Mouse (Mus musculus): Measurements from ENCODE around the gene Itga7. TPM values are rescaled to one million over a fixed set of nuclear protein-coding genes. Genes with fewer than 3 reads are reported as not detected.
A peak's percentile ranks its signal among the peaks of the same experiment; 100 is the strongest.

Gene Itga7
- not detected in 2 replicates for total RNA-seq (2015; ENCODE audit: low replicate concordance)
- total RNA-seq (2017; ENCODE audit: low replicate concordance) = not detected in 2 replicates

GRCm38 (mm10) chr10:128933574-128933973 lies at the start of gene Itga7:
Gene Itga7 (plus strand): TSS chr10:128933818.
- no peak for ATAC-seq (replicated peaks; ENCODE audit: low FRiP score, poor library complexity, severe bottlenecking)

GRCm38 (mm10) chr10:128888941-128889827 lies 44.4 kb upstream of the Itga7 start:
- ATAC-seq (replicated peaks; ENCODE audit: low FRiP score, poor library complexity, severe bottlenecking) = no peak

- ATAC-seq (replicated peaks; ENCODE audit: low FRiP score, poor library complexity, severe bottlenecking) = no peak
Measured at GRCm38 (mm10) chr10:128889846-128890245, 43.8 kb upstream of the Itga7 start.

GRCm38 (mm10) chr10:128890383-128891295 lies 43.0 kb upstream of the Itga7 start:
- ATAC-seq (replicated peaks; ENCODE audit: low FRiP score, poor library complexity, severe bottlenecking) = no peak

- ATAC-seq (replicated peaks; ENCODE audit: low FRiP score, poor library complexity, severe bottlenecking) = no peak
Measured at GRCm38 (mm10) chr10:128891296-128892094, 42.1 kb upstream of the Itga7 start, which contains the start of gene Gdf11. Gene Gdf11 (minus strand): TSS chr10:128891718.

GRCm38 (mm10) chr10:128892246-128892645 lies 41.4 kb upstream of the Itga7 start:
- no peak for ATAC-seq (replicated peaks; ENCODE audit: low FRiP score, poor library complexity, severe bottlenecking)

GRCm38 (mm10) chr10:128895437-128895836 lies 38.2 kb upstream of the Itga7 start:
- ATAC-seq (replicated peaks; ENCODE audit: low FRiP score, poor library complexity, severe bottlenecking) = peak; percentile 83

GRCm38 (mm10) chr10:128895952-128896693 lies 37.5 kb upstream of the Itga7 start:
- no peak for ATAC-seq (replicated peaks; ENCODE audit: low FRiP score, poor library complexity, severe bottlenecking)

GRCm38 (mm10) chr10:128896807-128897206 lies 36.8 kb upstream of the Itga7 start:
- no peak for ATAC-seq (replicated peaks; ENCODE audit: low FRiP score, poor library complexity, severe bottlenecking)

GRCm38 (mm10) chr10:128897501-128897900 lies 36.1 kb upstream of the Itga7 start:
- no peak for ATAC-seq (replicated peaks; ENCODE audit: low FRiP score, poor library complexity, severe bottlenecking)

GRCm38 (mm10) chr10:128899759-128900490 lies 33.7 kb upstream of the Itga7 start:
- ATAC-seq (replicated peaks; ENCODE audit: low FRiP score, poor library complexity, severe bottlenecking) = no peak

GRCm38 (mm10) chr10:128900698-128901097 lies 32.9 kb upstream of the Itga7 start, which contains the start of gene Cd63:
Gene Cd63 (plus strand): TSS chr10:128900989.
- no peak for ATAC-seq (replicated peaks; ENCODE audit: low FRiP score, poor library complexity, severe bottlenecking)

GRCm38 (mm10) chr10:128901409-128901808 lies 32.2 kb upstream of the Itga7 start:
- ATAC-seq (replicated peaks; ENCODE audit: low FRiP score, poor library complexity, severe bottlenecking) = 0 out of 2 replicates have a peak, but pooled peaks have one; percentile 65

GRCm38 (mm10) chr10:128902409-128902988 lies 31.1 kb upstream of the Itga7 start:
- ATAC-seq (replicated peaks; ENCODE audit: low FRiP score, poor library complexity, severe bottlenecking) = no peak

- no peak for ATAC-seq (replicated peaks; ENCODE audit: low FRiP score, poor library complexity, severe bottlenecking)
Measured at GRCm38 (mm10) chr10:128904812-128905211, 28.8 kb upstream of the Itga7 start.

- no peak for ATAC-seq (replicated peaks; ENCODE audit: low FRiP score, poor library complexity, severe bottlenecking)
Measured at GRCm38 (mm10) chr10:128908778-128909448, 24.7 kb upstream of the Itga7 start.

- no peak for ATAC-seq (replicated peaks; ENCODE audit: low FRiP score, poor library complexity, severe bottlenecking)
Measured at GRCm38 (mm10) chr10:128909567-128910028, 24.0 kb upstream of the Itga7 start.
